Mouse (Mus musculus) bone marrow, adult 2 months (tissue): Measurements from ENCODE around the gene Prkag1.
A peak's percentile ranks its signal among the peaks of the same experiment; 100 is the strongest.

Experiments used
- CTCF ChIP-seq: fragments of 200-500 bp; IDR thresholded peaks from 2 replicates; pipeline ENCODE4 v1.5.1; 2011; ENCODE audit warnings: low read length, control low read depth; ENCODE audit not compliant: control insufficient read depth, insufficient read depth
- POLR2A ChIP-seq: fragments of 200-500 bp; IDR thresholded peaks from 2 replicates; pipeline ENCODE4 v1.6.1; 2011; ENCODE audit warnings: low read depth, mild to moderate bottlenecking, control low read depth, low read length, borderline replicate concordance; ENCODE audit not compliant: control insufficient read depth

DNA sequence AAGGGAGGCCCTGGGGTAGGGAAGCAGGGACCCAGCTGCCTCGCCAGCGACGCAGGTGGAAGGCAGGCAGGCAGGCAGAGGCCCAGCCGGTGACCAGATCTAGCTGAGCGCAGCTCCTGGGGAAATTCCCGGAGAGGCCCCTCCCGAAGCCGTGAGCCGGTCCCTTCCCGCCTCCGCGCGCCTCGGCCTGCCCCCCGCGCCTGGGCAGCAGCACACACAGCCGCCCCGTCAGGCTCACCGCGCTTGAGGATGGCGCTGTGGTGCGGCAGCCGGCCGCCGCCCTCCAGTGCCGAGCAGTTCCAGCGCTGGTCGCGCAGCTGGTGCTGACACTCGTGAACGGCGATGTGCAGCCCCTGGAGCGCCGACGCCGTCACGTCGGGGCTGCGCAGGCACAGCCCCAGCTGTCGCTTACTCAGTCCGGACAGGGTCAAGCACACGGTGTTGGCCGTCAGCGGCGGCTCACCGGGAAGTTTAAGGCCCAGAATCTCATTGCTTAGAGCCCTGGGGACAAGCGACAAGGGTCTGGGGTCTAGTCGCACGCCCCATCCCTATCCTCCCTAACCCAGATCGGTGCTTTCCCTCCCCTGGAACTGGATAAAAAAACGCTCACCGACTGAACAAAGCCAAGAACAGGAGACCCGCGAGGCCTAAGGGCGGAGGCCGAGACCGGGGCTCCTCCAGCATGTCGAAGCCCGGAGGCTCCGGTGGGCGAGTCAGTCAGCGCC, 54.9 kb downstream of the Prkag1 start:
- TF ChIP-seq CTCF, result peak; percentile 2; the same call in 1 of the 2 replicates
- no peak for TF ChIP-seq POLR2A
